Mouse (Mus musculus): ENCODE data around the gene Arsb.

The Arsb gene

GRCm38 (mm10) chr13:93921831-93922565 is 150.6 kb downstream of the Arsb start:
- DNase-seq (ENCODE audit: low spot score in 2 of 2) = no peak

GRCm38 (mm10) chr13:93922566-93922910 is 151.1 kb downstream of the Arsb start:
- DNase-seq (ENCODE audit: low spot score in 2 of 2) = no peak

- no peak for DNase-seq (ENCODE audit: low spot score in 2 of 2)
Measured at GRCm38 (mm10) chr13:93924735-93925432, 153.5 kb downstream of the Arsb start.

- DNase-seq (ENCODE audit: low spot score in 2 of 2) = peak; percentile 48 to 77
Measured at GRCm38 (mm10) chr13:93930561-93931340, 159.3 kb downstream of the Arsb start.

GRCm38 (mm10) chr13:93936455-93936854 is 165.0 kb downstream of the Arsb start:
- no peak for DNase-seq (ENCODE audit: low spot score in 2 of 2)

GRCm38 (mm10) chr13:93938118-93938517 is 166.7 kb downstream of the Arsb start:
- DNase-seq (ENCODE audit: low spot score in 2 of 2) = no peak

GRCm38 (mm10) chr13:93939363-93940127 is 168.1 kb downstream of the Arsb start:
- DNase-seq (ENCODE audit: low spot score in 2 of 2) = no peak

GRCm38 (mm10) chr13:93940742-93941531 is 169.5 kb downstream of the Arsb start:
- no peak for DNase-seq (ENCODE audit: low spot score in 2 of 2)

GRCm38 (mm10) chr13:93950996-93951395 is 179.6 kb downstream of the Arsb start:
- no peak for DNase-seq (ENCODE audit: low spot score in 2 of 2)

- no peak for DNase-seq (ENCODE audit: low spot score in 2 of 2)
Measured at GRCm38 (mm10) chr13:93951555-93951954, 180.1 kb downstream of the Arsb start.

GRCm38 (mm10) chr13:93952466-93952865 is 181.0 kb downstream of the Arsb start:
- DNase-seq (ENCODE audit: low spot score in 2 of 2) = no peak

- DNase-seq (ENCODE audit: low spot score in 2 of 2) = no peak
Measured at GRCm38 (mm10) chr13:93957907-93958306, 186.5 kb downstream of the Arsb start.

GRCm38 (mm10) chr13:93966271-93966670 is 194.8 kb downstream of the Arsb start:
- peak in 1 of 2 experiments; percentile 3 for DNase-seq (ENCODE audit: low spot score in 2 of 2)

- DNase-seq (ENCODE audit: low spot score in 2 of 2) = peak; percentile 38 to 61
Measured at GRCm38 (mm10) chr13:93967138-93967537, 195.7 kb downstream of the Arsb start.

- DNase-seq (ENCODE audit: low spot score in 2 of 2) = no peak
Measured at GRCm38 (mm10) chr13:93970115-93970514, 198.7 kb downstream of the Arsb start.

GRCm38 (mm10) chr13:93972423-93972822 is 201.0 kb downstream of the Arsb start:
- no peak for DNase-seq (ENCODE audit: low spot score in 2 of 2)

- no peak for DNase-seq (ENCODE audit: low spot score in 2 of 2)
Measured at GRCm38 (mm10) chr13:93975668-93976067, 204.2 kb downstream of the Arsb start.

GRCm38 (mm10) chr13:93976897-93977530 is 205.6 kb downstream of the Arsb start:
- DNase-seq (ENCODE audit: low spot score in 2 of 2) = no peak

GRCm38 (mm10) chr13:93978703-93979495 is 207.5 kb downstream of the Arsb start:
- no peak for DNase-seq (ENCODE audit: low spot score in 2 of 2)

- no peak for DNase-seq (ENCODE audit: low spot score in 2 of 2)
Measured at GRCm38 (mm10) chr13:93979754-93980153, 208.3 kb downstream of the Arsb start.

All from frontal cortex, postnatal 36 days (tissue).